Mouse (Mus musculus): ENCODE measurements around the gene Mthfsd.

DNA sequence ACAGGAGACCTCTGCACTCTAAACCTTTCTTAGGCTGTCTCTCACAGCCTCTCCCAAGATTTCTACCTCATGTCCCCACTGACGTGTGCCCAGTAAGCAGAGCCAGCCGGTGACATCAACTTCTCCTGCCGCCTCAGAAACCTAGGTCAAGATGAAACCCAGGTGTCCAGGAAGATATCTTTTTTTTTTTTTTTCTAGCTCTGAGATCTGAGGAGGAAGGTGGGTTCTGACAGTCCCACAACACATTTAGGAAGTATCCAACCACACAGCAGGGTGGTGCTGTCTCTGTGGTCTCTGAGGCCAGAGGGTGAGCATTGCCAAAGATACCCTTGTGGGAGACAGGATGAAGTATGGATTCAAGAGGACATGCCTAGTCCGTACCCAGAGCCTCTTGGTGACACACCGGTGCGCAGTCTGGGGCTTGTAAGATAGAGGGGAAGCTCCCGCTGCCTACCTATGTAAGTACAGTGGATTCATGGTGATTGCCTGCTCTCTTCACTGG lies 48.8 kb upstream of the Mthfsd start:
- TF ChIP-seq CHD2 (IDR thresholded peaks at IDR 0.05; ENCODE audit: low read length) (no peak), JUND (conservative IDR thresholded peaks at IDR 0.05; ENCODE audit: low read depth, low read length) (no peak), POLR2A (IDR thresholded peaks at IDR 0.05; ENCODE audit: low read depth, low read length) (no peak)
